Mouse (Mus musculus): ENCODE results near the gene Gm2012.
"Not testable (repeated sequence)": the region's sequence is repeated elsewhere in the genome, so short reads cannot be mapped to it uniquely, and the experiment has no call there.

Gene Gm2012

DNA sequence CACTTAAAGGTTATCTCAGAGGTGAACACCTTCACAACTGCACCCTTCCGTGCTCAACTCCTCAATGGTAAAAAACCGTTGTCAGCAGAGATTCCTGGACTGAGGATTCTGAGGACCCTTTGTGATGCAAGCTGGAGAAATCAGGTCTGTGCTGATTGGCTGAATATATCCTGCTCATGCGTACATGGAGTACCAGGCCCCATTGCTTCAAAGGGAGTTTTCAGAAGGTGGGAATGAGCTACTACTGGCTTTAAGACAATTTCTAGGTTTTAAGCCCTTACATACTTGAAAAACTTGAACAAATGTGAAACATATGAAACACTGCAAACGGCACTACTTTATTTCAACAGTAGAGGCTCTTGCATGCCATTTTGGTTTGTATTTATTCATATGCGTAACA lies at the start of gene Gm2012:
Gm2012 (minus strand) TSS at position 101 of the 400 bp plus-strand sequence.
- DNase-seq (ENCODE audit: low spot score), result not testable (repeated sequence)

DNA sequence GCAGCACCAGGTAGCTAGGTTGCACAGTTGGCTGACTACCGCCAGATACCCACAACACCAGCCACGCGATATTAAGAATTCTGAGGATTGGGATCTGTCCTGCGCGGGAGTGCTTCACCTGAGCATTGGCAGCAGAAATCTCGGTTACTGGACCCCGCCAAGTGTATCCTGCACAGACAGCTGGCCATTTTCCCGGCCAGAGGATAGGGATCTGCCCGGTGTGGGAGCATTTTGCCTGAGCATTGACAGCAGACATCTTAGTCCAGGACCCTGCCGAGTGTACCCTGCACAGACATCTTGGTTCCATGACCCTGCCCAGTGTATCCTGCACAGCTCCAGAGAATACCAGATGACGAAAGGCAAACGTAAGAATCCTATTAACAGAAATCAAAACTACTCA lies 72.0 kb downstream of the Gm2012 start:
- DNase-seq (ENCODE audit: low spot score), result not testable (repeated sequence)

All from urinary bladder, postnatal 10 days (tissue).